Mouse (Mus musculus): ENCODE data around the gene Dnajc2.

- no peak for TF ChIP-seq CTCF (IDR thresholded peaks at IDR 0.05; ENCODE audit: borderline replicate concordance, insufficient read depth, low read length)
- peak; percentile 76 for TF ChIP-seq POLR2A (IDR thresholded peaks at IDR 0.05; ENCODE audit: low read depth, low read length)
Measured at GRCm38 (mm10) chr5:21786258-21787185, 1.5 kb upstream of the Dnajc2 start.
